Mouse (Mus musculus) heart, adult 9 months (tissue): ENCODE data around the gene Fam166b.

Experiments
- DNase-seq, 2 experiments: peaks; one replicate each; pipeline ENCODE4 v3.0.0; 2022; ENCODE audit warnings: low spot score in 2 of 2

Fam166b gene

DNA sequence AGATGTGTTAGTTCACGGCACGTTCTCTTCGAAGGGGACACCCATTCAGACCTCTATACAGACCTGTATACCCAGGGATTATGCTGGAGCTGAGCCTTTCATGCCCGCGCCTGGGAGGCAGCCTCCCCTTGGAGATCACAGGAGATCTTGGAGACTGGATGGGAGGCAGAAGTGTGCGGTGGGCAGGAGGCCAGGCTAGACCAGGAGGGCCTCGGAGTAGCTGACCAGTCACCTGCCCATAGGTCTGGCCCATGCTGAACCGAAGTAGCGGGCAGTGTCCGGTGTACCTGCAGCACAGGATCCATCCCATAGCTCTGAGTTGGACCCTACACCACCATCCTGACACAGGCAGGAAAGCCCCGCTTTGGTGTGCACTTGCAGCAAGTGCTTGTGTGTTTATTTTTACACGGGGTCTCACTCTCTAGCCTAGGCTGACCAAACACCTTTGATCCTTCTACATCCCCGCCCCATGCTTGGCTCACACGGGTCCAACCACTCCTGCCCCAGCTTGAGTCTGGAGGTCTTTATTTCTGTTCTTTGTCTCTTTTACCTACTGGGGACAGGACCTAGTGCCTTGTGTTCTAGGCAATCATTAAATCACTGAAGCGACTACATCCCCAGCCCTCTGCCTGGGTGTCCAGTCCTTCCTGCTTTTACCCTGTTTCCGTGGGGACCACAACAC is 613 bp downstream of the Fam166b start:
- no peak for DNase-seq

DNA sequence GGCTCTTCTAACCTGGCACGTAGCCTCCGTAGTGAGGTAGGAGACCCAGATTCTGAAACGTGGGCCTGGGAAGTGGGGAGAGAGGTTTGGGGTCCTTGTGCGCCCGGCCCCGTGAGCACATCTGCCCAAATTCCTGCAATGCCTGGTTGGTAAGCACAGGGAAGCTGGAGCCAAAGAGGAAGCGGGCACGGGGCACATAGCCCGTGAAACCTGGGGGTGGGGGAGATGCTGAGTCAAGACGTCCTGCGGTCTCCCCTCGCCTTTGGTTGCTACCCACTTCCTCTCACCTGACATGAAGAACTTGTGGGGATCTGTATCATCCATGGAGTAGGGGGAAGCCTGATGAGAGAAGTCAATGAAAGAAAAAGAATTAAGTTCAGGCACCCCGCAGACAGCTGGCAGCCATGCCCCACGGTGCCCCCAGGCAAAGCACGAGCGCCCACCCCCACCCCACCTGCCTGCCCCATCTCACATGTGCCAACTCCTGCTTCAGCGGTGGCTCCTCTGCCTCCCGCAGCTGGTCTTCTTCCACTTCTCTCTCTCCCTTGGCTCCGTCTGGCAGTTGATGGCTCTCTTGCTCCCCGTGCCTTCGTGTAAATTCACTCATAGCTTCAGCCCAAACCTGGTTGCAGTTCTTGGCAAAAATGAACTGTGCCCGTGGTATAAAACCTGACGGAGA is 1.3 kb downstream of the Fam166b start:
- DNase-seq: no peak

DNA sequence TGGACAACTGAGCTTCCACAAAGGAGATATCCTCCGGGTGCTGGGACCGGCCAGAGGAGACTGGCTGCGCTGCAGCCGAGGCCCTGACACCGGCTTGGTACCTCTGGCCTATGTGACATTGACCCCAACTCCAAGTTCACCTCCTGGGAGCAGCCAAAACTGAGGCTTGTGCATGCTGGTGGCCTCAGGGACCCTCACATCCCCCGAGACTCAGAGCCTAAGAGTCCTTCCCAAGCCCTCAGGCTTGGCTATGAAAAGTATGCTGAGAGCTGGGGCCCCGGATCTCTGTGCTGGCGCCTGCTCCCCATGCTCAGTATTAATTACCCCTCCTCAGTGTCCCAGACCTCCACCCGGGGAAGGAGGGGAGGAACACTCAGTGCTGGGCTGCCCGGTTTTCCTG is 2.4 kb downstream of the Fam166b start:
- DNase-seq: no peak

DNA sequence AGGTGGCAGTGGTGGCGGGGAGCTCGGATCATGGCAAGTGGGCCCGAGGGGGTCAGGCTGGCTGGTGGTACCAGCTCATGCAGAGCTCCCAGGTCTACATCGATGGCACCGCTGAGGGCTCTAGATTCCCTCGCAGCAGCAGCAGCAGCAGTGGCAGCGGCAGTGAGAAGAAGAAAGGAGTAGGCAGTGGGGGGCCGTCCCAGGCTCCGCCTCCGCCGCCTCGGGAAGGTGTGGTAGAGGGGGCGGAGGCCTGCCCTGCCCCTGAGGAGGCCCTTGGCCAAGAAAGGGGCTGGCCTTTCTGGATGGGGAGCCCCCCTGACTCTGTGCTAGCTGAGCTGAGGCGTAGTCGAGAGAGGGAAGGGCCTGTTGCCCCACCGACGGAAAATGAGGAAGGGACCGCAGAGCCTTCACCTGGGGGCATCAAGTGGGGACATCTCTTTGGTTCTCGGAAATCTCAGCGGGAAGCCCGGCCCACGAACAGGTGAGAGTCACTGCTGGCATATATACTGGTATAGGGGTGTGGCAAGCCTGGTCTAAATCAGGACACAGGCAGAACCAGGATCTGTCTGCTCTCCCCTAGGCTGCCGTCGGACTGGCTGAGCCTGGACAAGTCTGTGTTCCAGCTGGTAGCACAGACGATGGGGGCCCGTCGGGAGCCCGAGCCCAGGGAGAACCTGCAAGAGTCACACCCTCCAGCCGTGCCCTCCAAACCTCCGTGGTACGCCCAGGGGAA is 3.1 kb downstream of the Fam166b start:
- DNase-seq: no peak

DNA sequence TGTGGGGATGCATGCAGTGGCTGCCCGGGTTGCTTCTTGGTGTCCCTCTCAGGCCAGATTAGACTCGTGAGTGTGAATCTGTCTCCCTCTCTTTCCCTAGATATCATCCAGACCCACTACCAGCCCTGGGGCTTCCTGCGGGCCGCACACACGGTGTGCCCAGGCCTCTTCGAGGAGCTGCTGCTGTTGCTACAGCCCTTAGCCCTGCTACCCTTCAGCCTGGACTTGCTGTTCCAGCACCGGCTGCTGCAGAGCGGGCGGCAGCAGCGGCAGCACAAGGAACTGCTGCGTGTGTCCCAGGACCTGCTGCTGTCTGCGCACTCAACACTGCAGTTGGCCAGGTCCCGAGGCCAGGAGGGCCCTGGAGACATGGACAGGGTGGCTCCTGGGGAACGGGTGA is 3.7 kb downstream of the Fam166b start:
- no peak for DNase-seq

DNA sequence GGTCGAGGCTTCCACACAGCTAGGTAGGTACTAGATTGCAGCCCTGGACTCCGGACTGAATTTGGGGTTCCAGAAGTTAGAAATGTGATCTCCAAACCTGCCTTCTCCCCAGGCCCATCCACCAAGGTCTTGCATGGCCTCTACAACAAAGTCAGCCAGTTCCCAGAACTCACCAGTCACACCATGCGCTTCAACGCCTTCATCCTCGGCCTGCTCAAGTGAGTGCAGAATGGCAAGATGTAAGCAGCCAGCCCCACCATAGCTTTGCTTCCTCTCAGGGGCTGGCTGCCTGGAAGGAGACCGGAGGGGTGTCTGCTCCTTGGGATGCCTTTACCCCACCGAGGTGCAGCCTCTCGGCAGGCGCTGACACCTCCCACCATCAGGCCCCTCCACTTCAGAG is 4.9 kb downstream of the Fam166b start:
- peak in 1 of 2 experiments; percentile 1 for DNase-seq

DNA sequence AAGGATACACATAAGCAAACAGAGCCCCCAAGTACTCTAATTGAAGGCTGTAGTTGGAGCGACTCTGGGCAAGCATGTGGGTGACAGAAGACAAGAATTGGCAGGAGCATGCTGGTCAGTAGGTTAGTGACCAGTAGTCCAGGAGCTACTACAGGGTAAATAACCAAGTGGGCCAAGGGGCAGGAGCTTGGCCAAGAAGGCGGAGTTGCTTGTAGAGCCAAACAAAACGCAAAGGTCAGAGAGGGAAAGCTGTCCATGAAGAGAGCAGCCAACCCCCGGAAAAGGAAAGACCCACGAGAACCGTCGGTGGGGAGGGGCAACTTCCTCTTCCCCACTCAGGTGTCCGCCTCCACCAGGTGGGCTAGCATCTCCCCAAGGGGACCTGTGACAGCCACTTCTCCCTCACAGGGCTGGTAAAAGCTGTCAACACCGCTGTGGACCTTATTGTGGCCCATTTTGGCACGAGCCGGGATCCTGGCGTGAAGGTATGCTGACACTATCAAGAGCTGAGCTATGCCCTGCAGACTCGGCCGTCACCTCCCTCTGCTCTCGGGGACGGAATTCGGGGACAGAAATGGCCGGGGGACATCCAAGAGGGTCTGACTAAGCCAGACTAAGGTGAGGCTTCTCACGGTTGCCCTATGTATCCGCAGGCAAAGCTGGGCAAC is 5.5 kb downstream of the Fam166b start:
- peak; percentile 48 to 72 for DNase-seq

DNA sequence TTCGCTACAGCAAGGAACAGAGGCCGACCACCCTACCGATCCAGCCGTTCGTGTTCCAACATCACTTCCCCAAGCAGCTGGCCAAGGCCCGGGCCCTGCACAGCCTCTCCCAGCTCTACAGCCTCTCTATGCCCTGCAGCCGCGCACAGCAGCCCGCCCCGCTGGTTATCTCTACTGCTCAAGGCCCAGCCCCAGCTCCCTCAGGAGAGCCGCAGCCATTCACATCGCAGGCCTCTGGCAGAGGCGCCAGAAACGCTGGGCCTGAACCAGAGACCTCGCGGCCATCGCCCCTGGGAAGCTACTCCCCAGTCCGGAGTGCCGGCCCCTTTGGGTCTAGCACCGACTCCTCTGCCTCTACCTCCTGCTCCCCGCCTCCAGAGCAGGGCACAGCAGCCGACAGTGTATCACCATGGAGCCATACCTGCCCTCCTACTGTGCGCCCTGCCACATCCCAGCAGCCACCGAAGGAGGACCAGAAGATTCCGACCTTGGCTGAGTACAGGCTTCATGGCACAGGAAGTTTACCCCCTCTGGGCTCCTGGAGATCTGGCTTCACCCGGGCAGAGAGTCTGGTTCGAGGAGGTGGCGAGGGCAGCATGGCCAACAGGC is 7.2 kb downstream of the Fam166b start:
- peak in 1 of 2 experiments; percentile 7 for DNase-seq

DNA sequence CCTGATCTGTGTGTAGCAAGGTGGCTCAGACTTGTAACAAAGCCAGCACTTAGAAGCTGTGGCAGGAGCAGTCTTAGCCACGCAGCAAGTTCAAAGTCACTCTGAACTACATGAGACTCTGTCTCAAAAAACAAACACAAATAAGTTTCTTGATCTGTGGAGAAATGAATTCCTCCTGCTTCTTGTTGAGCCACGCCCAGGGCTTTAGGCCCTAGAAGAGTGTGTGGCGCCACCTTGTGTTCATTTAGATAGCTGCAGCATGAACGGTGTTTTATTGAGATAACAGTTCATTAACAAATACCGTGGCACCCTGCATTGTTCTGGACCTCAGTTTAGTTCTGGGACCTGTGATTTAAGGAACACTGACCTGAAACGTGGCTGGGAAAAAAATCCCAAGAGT is 8.6 kb downstream of the Fam166b start:
- peak; percentile 71 to 88 for DNase-seq

DNA sequence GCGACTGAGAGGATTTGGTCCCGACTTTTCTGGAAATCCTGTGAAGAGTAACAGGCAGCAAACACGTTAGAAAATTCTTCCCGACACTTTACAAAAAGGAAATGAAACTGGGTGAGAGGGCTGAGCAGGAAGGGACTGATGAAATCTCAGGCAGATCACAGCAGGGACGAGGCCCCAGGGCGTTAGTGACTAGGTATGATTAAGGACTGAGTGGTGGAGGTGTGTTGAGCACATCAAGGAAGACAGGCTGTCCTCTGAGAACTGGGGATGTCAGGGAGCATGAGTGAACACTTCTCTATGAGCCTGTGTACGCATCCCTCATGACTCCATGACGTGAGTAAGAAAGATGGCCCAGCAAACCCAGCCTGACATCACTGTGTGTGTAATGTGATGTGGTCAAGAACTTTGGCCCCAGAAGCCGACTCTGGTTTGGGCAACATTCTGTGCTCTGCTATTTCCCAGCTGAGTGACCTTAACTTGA is 9.1 kb downstream of the Fam166b start:
- DNase-seq: no peak

DNA sequence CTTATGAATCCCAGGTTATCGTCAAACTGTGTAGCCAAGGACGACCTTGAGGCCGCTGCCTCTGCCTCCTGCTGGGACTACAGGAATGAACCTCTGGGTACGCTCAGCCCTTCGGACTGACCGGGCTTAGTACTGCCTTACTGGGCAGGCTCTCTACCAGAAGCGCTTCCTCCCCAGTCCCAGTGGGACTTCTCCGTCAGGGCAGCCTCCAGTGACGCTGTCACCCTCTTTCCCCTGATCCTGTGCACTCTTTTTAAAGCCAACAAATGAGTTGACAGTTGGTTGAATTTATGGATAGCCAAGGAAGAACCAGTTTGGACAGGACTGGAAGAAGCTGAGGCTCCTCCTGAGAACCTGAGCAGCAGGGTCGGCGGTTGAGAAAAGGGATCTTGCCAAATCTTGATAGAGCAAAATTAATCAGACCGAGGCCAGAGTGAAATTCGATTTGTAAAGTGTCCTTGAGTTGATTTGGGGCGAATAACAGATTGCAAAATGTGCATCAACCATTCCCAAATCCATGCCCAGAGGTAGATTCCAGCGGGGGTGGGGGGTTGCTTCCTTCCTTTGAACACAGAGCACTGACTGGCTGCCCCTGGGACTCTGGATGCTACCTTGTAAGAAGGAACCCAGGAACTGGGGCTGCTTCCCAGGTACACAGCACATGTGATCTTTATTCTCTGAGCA is 9.8 kb downstream of the Fam166b start:
- DNase-seq: peak; percentile 64 to 74

DNA sequence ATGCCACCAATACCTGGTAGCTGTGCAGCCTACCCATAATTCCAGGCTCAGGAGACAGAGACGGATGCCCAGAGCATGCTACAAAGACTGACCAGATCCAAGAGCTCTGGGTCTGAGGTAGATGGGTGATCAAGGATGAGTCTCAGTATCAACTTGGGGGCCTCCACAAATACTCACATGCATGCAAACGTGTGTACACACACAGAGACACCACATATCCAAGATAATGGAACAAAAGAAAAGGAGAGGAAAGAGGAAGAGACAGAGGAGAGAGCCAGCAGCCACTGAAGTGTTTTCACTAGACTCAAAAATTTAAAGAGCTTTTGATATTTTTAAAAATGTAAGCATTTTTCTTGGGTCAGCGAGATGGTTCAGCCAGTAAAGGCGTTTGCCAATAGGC is 10.5 kb downstream of the Fam166b start:
- no peak for DNase-seq

DNA sequence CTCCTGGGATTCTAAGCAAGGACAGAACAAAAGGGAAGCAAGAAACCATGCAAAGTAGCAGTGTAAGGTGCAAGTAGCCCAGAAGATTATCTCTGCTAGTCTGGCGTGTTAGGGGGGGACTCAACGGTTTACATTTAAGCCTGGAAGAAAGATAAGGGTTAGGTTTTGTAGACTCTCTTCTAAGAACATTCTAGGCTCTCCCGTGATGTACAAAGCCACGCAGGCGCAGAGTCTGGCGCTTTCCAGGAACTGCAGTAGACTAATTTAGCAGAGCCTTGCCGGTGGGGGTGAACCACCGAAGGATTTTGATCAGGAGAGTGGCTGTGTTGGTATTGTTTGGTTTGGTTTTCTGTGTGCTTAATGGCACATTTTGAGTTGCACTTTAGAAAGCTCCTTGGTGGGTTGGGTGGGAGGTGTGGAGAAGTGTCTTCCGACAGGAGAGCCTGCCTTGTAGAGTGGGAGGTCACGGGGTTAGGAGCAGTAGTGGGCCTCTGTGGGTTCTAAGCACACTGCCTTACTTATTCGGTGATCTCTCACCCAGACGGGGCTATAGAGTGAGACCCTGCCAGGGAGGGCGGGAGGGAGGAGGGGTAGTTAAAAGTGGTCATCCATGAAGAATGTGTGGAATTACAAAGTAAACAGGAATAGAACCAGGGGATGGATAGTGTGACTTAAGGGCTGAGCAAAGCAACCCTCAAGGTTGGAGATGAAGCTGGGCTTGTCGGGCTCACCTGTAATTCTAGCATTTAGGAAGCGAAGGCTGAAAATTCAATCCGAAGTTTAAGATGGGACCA is 11.5 kb downstream of the Fam166b start:
- no peak for DNase-seq

DNA sequence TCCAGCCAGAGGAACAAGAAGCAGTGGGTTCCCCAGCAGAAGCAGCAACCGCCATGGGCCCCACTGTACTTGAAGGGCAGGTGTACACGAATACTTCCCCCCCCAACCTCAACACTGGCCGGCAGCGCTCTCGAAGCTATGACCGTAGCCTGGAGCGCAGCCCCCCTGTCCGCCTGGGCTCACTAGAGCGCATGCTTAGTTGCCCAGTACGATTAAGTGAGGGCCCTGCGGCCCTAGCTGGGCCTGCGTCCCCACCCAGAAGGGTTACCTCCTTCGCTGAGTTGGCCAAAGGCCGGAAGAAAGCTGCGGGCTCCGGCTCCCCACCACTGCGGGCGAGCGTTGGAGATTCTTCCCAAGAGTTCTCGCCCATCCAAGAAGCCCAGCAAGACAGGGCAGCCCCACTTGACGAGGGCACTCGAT is 12.9 kb downstream of the Fam166b start:
- DNase-seq: no peak

DNA sequence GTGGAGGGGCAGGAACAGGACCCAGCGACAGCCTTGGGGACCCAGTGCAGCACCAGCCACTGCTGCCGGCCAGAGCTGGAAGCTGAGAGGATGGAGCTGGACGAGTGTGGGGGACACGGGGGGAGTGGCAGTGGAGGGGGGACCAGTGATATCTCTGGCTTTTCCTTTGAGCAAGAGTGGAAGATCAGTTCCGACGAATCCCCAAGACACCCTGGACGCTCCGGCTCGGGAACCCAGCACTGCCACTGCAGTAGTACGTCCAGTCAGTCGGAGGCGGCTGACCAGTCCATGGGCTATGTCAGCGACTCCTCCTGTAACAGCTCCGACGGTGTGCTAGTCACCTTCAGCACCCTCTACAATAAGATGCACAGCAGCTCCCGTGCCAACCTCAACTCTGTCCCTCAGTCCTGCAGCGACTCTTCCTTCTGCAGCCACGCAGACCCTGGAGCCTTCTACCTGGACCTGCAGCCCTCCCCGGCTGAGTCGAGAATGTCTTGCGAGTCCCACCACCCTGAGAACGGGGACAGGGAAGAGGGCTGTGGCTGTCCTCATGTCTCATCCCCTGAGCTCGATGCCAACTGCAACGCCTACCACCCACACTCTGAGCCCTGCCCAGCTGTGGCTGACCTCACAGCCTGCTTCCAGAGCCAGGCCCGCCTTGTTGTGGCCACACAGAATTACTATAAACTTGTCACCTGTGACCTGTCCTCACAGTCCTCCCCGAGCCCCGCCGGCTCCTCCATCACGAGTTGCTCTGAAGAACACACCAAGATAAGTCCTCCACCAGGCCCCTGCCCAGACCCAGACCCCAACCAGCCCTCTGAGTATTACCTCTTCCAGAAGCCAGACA is 13.5 kb downstream of the Fam166b start:
- DNase-seq: no peak

DNA sequence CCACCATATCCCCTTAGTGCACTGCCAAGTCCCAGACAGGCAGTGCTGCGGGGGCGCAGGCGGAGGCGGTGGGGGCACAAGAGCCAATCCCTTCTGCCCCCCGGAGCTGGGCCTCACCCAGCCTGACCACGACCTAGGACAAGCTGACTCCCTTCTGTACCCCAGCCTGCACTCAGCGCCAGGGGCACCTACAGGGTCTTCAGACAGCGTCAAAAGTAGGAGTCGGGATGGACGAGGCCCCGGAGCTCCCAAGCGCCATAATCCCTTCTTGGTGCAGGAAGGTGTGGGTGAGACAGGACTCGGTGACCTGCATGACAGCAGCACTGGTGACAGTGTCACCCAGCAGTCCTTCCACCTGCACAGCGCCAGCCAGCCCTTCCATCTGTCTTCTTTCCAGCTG is 14.2 kb downstream of the Fam166b start:
- DNase-seq: no peak

DNA sequence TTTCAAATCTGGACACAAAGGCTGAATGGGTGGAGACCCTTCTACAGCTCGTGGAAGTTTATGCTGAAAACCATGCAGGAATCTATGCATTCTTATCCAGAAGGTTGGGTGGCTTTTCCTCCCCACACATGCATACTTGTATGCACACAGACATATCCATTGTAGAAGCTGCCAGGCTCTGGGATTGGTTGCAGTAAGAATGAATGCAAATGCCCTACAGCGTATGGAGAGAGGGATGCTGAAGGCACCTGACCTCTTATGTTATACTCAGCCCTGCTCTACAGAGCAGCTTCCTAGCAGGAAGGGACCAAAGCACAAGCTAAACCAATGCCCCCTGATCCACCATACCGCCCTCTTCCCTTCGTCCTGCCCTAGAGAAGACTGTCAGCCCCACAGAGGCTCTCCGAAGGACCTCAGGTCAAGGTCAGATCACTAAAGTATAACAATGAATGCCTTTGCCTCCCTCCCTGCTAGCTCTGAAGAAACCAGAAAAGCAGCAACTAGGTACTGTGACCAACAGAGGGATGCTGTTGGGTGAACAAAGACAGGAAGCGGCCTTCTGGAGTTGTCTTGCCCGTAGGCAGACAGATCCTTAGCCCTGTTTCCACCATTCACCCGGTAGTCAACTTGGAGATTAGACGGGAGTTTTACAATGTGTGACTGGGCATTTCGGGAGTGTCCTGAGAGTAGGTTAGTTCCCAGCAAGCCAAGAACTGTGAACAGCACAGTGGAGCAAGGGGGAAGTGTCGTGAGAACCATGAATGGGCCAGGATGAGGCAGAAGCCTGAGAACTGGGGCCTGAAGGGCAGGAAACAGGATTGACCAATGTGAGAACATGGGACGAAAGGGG is 21.6 kb downstream of the Fam166b start:
- no peak for DNase-seq

DNA sequence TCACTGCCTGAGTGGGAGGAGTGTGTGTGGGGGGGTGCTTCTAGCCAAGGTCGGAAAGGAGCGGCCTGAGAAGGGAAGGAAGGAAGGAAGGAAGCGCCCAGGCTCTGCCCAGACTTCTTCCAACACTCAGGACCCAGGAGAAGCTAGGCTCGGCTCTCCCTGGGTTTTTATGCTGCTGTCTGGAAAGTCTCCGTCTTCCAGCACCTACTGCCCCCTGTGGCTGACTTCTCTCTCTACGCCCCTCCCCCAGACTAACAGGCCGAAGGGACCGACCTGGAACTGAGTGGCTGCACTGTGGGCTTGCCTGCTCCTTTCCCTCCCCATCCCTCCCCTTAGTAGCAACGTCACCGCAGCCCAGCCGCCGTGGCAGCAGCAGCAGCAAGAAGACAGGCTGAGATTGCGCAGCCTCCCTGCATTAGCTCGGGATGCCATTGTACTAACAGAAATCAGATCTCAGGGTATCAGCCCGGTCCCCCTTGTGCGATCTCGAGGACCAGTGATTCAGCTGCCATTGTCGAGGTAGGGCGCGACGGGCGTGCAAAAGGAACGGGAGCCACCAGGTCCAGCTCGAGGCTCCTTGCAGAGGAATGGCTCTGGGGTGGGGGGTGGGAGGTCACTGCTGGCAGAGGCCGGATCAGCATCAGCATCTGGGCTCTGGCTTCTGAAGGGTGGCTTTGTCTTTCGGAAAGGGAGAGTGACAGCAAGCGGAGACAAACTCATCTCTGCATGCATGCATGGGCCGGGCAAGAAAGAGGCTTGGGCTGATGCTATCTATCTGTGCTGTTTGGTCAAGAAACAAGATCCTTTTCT is 22.6 kb downstream of the Fam166b start:
- DNase-seq: peak; percentile 84 to 92
